Mouse (Mus musculus): ENCODE data around the gene Trim7. TPM values are rescaled to one million over a fixed set of nuclear protein-coding genes. Genes with fewer than 3 reads are reported as not detected.

Gene Trim7
- polyA plus RNA-seq, 1 experiment, result 53.6 TPM

DNA sequence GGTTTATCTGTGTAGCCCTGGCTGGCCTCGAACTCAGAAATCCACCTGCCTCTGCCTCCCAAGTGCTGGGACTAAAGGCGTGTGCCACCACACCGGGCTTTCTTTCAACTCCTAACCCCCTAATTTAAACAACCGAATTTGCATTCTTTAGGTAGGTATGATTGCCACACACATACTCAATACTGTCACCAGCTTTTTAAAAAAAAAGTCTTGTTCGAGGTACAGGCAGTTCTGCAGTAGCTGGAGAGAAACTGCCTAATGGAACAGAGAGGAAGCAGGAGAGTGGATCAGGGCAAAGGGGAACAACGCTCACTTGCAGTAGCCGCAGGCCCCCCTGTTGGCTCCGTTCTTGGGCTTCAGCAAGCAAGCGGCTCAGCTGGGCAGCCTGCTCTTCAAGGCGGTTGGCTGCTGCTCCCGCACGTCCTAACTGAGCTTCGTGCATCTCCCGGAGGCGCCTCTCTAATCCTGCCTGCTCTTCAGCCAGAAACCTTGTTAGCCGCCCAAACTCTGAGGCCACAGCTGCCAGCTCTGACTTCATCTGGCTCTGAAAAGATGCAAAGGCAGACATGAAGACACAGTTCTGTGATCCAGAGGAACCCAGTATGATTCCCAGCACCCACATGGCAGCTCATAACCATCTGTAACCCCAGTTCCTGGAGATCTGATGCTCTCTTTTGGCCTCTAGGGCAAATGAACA is 17.1 kb upstream of the Trim7 start:
- Histone ChIP-seq H3K4me1 (ENCODE audit: control insufficient read depth, insufficient read depth, insufficient read length) (no peaks in the 10 kb centered on the region), H3K4me3 (ENCODE audit: extremely low read depth, insufficient read depth, insufficient read length) (no peak overlapping the region), H3K27ac (ENCODE audit: insufficient read depth, low read length) (0 out of 2 replicates have a peak overlapping the region, but pooled peaks have one; percentile 9), H3K27me3 (ENCODE audit: control insufficient read depth, insufficient read depth, low read length) (no peaks in the 10 kb centered on the region), H3K36me3 (ENCODE audit: control insufficient read depth, insufficient read depth, low read length) (peaks cover 58% of the 10 kb centered on the region)
- 84% methylated on average over 16 of the region's 16 CpGs for whole genome bisulfite sequencing
- no peak for DNase-seq (ENCODE audit: low read depth in 1 of 2, low spot score in 2 of 2)
- no peak for TF ChIP-seq POLR2A (IDR thresholded peaks at IDR 0.05; ENCODE audit: low read depth, low read length)
- TF ChIP-seq CTCF (IDR thresholded peaks at IDR 0.05; ENCODE audit: extremely low read depth, insufficient read depth, insufficient read length, insufficient replicate concordance), result no peak

DNA sequence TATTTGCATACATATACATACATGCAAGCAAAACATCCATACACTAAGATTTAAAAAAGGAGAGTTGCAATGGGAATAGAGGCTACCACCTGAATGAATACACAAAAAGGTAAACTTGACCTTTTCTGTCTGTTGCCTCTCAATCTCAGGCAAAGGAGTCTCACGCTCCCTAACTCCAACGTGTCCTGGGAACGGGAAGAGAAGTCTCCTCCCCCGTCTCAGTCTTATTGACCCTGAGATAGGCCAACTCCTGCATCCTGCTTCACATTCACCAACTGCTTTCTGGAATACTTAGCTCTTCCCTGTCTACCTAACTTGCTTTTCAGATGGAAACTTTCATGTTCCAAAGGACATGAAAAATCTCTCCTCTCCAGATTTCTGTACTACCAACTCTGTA is 16.5 kb upstream of the Trim7 start:
- H3K4me1 ChIP-seq (ENCODE audit: control insufficient read depth, insufficient read depth, insufficient read length), result no peaks in the 10 kb centered on the region
- H3K36me3 ChIP-seq (ENCODE audit: control insufficient read depth, insufficient read depth, low read length), result peaks cover 52% of the 10 kb centered on the region
- no peak overlapping the region for H3K4me3 ChIP-seq (ENCODE audit: extremely low read depth, insufficient read depth, insufficient read length)
- no peak for TF ChIP-seq POLR2A (IDR thresholded peaks at IDR 0.05; ENCODE audit: low read depth, low read length)
- TF ChIP-seq CTCF (IDR thresholded peaks at IDR 0.05; ENCODE audit: extremely low read depth, insufficient read depth, insufficient read length, insufficient replicate concordance), result no peak
- 89% methylated on average over 4 of the region's 4 CpGs for WGBS
- no peaks in the 10 kb centered on the region for H3K27me3 ChIP-seq (ENCODE audit: control insufficient read depth, insufficient read depth, low read length)
- H3K27ac ChIP-seq (ENCODE audit: insufficient read depth, low read length), result no peak overlapping the region
- no peak for DNase-seq (ENCODE audit: low read depth in 1 of 2, low spot score in 2 of 2)

GRCm38 (mm10) chr11:48810142-48810541 is 15.8 kb upstream of the Trim7 start:
- WGBS, result 73% methylated on average over 2 of the region's 2 CpGs
- no peaks in the 10 kb centered on the region for H3K27me3 ChIP-seq (ENCODE audit: control insufficient read depth, insufficient read depth, low read length)
- no peak for DNase-seq (ENCODE audit: low read depth in 1 of 2, low spot score in 2 of 2)
- peaks cover 47% of the 10 kb centered on the region for H3K36me3 ChIP-seq (ENCODE audit: control insufficient read depth, insufficient read depth, low read length)
- H3K4me3 ChIP-seq (ENCODE audit: extremely low read depth, insufficient read depth, insufficient read length), result no peak overlapping the region
- no peak overlapping the region for H3K27ac ChIP-seq (ENCODE audit: insufficient read depth, low read length)
- TF ChIP-seq CTCF (IDR thresholded peaks at IDR 0.05; ENCODE audit: extremely low read depth, insufficient read depth, insufficient read length, insufficient replicate concordance), result no peak
- no peaks in the 10 kb centered on the region for H3K4me1 ChIP-seq (ENCODE audit: control insufficient read depth, insufficient read depth, insufficient read length)

GRCm38 (mm10) chr11:48813782-48814181 is 12.2 kb upstream of the Trim7 start:
- DNase-seq (ENCODE audit: low read depth in 1 of 2, low spot score in 2 of 2), result no peak
- no peak overlapping the region for H3K4me3 ChIP-seq (ENCODE audit: extremely low read depth, insufficient read depth, insufficient read length)
- no peak for TF ChIP-seq CTCF (IDR thresholded peaks at IDR 0.05; ENCODE audit: extremely low read depth, insufficient read depth, insufficient read length, insufficient replicate concordance)
- no peak for TF ChIP-seq POLR2A (IDR thresholded peaks at IDR 0.05; ENCODE audit: low read depth, low read length)
- no peaks in the 10 kb centered on the region for H3K27me3 ChIP-seq (ENCODE audit: control insufficient read depth, insufficient read depth, low read length)
- H3K4me1 ChIP-seq (ENCODE audit: control insufficient read depth, insufficient read depth, insufficient read length), result peaks cover 8% of the 10 kb centered on the region
- no peak overlapping the region for H3K27ac ChIP-seq (ENCODE audit: insufficient read depth, low read length)
- H3K36me3 ChIP-seq (ENCODE audit: control insufficient read depth, insufficient read depth, low read length), result peaks cover 17% of the 10 kb centered on the region

- H3K27me3 ChIP-seq (ENCODE audit: control insufficient read depth, insufficient read depth, low read length), result no peaks in the 10 kb centered on the region
- H3K4me3 ChIP-seq (ENCODE audit: extremely low read depth, insufficient read depth, insufficient read length), result peak overlapping the region; percentile 85
- peaks cover 9% of the 10 kb centered on the region; the same call in 1 of the 2 replicates for H3K36me3 ChIP-seq (ENCODE audit: control insufficient read depth, insufficient read depth, low read length)
- TF ChIP-seq CTCF (IDR thresholded peaks at IDR 0.05; ENCODE audit: extremely low read depth, insufficient read depth, insufficient read length, insufficient replicate concordance) (no peak), POLR2A (IDR thresholded peaks at IDR 0.05; ENCODE audit: low read depth, low read length) (no peak)
- no peak for DNase-seq (ENCODE audit: low read depth in 1 of 2, low spot score in 2 of 2)
- peaks cover 9% of the 10 kb centered on the region for H3K4me1 ChIP-seq (ENCODE audit: control insufficient read depth, insufficient read depth, insufficient read length)
- no peak overlapping the region for H3K27ac ChIP-seq (ENCODE audit: insufficient read depth, low read length)
- 59% methylated on average over 16 of the region's 16 CpGs for WGBS
These were observed 10.1 kb upstream of the Trim7 start for GRCm38 (mm10) chr11:48815851-48816250.

DNA sequence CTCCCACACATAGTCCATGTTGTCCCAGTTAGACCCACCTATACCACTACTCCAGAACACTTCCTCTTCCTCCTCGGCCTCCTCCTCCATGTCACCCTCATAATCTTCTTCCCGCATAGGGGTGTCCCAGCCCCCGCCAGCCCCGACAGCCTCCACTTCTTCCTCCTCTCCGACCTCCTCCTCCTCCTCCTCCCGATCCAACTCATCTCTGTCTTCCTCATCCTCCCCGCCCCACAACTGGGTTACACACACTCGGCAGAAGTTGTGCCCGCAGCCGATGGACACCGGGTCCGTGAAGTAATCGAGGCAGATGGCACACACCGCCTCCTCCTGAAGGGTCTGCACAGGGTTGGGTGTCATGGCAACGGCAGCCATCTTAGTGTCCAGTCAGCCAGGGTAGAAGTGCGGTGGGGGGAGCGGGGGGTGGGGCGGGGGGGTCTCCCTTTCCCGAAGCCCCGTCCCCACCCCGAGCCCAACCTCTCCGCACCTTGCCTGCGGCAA is 9.6 kb upstream of the Trim7 start:
- peak overlapping the region; percentile 85 for H3K4me3 ChIP-seq (ENCODE audit: extremely low read depth, insufficient read depth, insufficient read length)
- no peak for TF ChIP-seq POLR2A (IDR thresholded peaks at IDR 0.05; ENCODE audit: low read depth, low read length)
- TF ChIP-seq CTCF (IDR thresholded peaks at IDR 0.05; ENCODE audit: extremely low read depth, insufficient read depth, insufficient read length, insufficient replicate concordance), result no peak
- DNase-seq (ENCODE audit: low read depth in 1 of 2, low spot score in 2 of 2), result no peak
- H3K27me3 ChIP-seq (ENCODE audit: control insufficient read depth, insufficient read depth, low read length), result no peaks in the 10 kb centered on the region
- peaks cover 5% of the 10 kb centered on the region; the same call in 1 of the 2 replicates for H3K36me3 ChIP-seq (ENCODE audit: control insufficient read depth, insufficient read depth, low read length)
- H3K27ac ChIP-seq (ENCODE audit: insufficient read depth, low read length), result no peak overlapping the region
- peaks cover 9% of the 10 kb centered on the region for H3K4me1 ChIP-seq (ENCODE audit: control insufficient read depth, insufficient read depth, insufficient read length)
- 2% methylated on average over 23 of the region's 23 CpGs for WGBS
